Mouse (Mus musculus) MEL (cell line): ENCODE data around the gene Pld1. TPM values are rescaled to one million over a fixed set of nuclear protein-coding genes. Genes with fewer than 3 reads are reported as not detected.

Experiments used
- DNase-seq: peaks from one replicate; pipeline ENCODE4 v3.0.0; 2011; ENCODE audit warnings: low read depth, low spot score
- H3K27ac ChIP-seq: 2 replicates; pipeline ENCODE4 v1.5.1; 2012; ENCODE audit warnings: low read depth, mild to moderate bottlenecking, control low read depth, low read length, moderate library complexity; ENCODE audit not compliant: control insufficient read depth
- H3K27me3 ChIP-seq, 2 experiments: fragments of 150-350 bp in 1 of 2; sonication (generic) in 1 of 2; 2 replicates each; pipeline ENCODE4 v1.6.1; 2012; ENCODE audit warnings: low read length in 2 of 2, mild to moderate bottlenecking in 2 of 2, improper control_type of control experiment in 1 of 2, moderate library complexity in 1 of 2; ENCODE audit not compliant: insufficient read depth in 2 of 2, control insufficient read depth in 1 of 2
- H3K36me3 ChIP-seq, 2 experiments: 2 replicates each; pipeline ENCODE4 v1.6.1; 2012 to 2014; ENCODE audit warnings: low read length in 2 of 2, improper control_type of control experiment in 1 of 2, inconsistent platforms in 1 of 2, mild to moderate bottlenecking in 1 of 2; ENCODE audit not compliant: insufficient read depth in 2 of 2, control insufficient read depth in 1 of 2
- H3K4me1 ChIP-seq, 2 experiments: fragments of 150-350 bp in 1 of 2; sonication (generic) in 1 of 2; 2 replicates each; pipeline ENCODE4 v1.6.1; 2012; ENCODE audit warnings: low read length in 2 of 2, improper control_type of control experiment in 1 of 2, mild to moderate bottlenecking in 1 of 2; ENCODE audit not compliant: insufficient read depth in 2 of 2, control insufficient read depth in 1 of 2
- H3K4me3 ChIP-seq, 2 experiments: fragments of 150-350 bp in 1 of 2; sonication (generic) in 1 of 2; 2 replicates each; pipeline ENCODE4 v1.5.1; 2012; ENCODE audit warnings: low read depth in 2 of 2, low read length in 2 of 2, mild to moderate bottlenecking in 2 of 2, moderate library complexity in 2 of 2, control low read depth in 1 of 2, improper control_type of control experiment in 1 of 2; ENCODE audit not compliant: control insufficient read depth in 1 of 2, insufficient read depth in 1 of 2
- H3K79me2 ChIP-seq: 2 replicates; pipeline ENCODE4 v1.6.1; 2012; ENCODE audit warnings: mild to moderate bottlenecking, low read length, moderate library complexity; ENCODE audit not compliant: control insufficient read depth, poor library complexity, insufficient read depth
- H3K9ac ChIP-seq: 2 replicates; pipeline ENCODE4 v1.6.1; 2012; ENCODE audit warnings: low read depth, mild to moderate bottlenecking, control low read depth, low read length, moderate library complexity; ENCODE audit not compliant: control insufficient read depth, poor library complexity, severe bottlenecking
- H3K9me3 ChIP-seq: fragments of 150-350 bp; sonication (generic); replicated peaks from 2 replicates; pipeline ENCODE4 v1.6.1; 2012; ENCODE audit warnings: mild to moderate bottlenecking, low read length, improper control_type of control experiment, moderate library complexity; ENCODE audit not compliant: insufficient read depth
- CHD2 ChIP-seq: IDR thresholded peaks from 2 replicates; pipeline ENCODE4 v1.6.1; 2011; ENCODE audit warnings: low read length, improper control_type of control experiment
- CTCF ChIP-seq, 3 experiments: IDR thresholded peaks in 2 of 3; conservative IDR thresholded peaks in 1 of 3; 2 replicates each; pipeline ENCODE4 v1.5.1; 2011 to 2012; ENCODE audit warnings: low read length in 3 of 3, low read depth in 2 of 3, mild to moderate bottlenecking in 2 of 3, improper control_type of control experiment in 1 of 3, inconsistent platforms in 1 of 3, mixed read lengths in 1 of 3, moderate library complexity in 1 of 3; ENCODE audit not compliant: control insufficient read depth in 1 of 3, insufficient read depth in 1 of 3, poor library complexity in 1 of 3, severe bottlenecking in 1 of 3
- E2F4 ChIP-seq: IDR thresholded peaks from 2 replicates; pipeline ENCODE4 v1.6.1; 2011; ENCODE audit warnings: low read depth, low read length, improper control_type of control experiment, borderline replicate concordance
- ELF1 ChIP-seq: IDR thresholded peaks from 2 replicates; pipeline ENCODE4 v1.6.1; 2014; ENCODE audit warnings: low read depth, mild to moderate bottlenecking, inconsistent platforms, low read length, improper control_type of control experiment, moderate library complexity
- ETS1 ChIP-seq: IDR thresholded peaks from 2 replicates; pipeline ENCODE4 v1.6.1; 2012; ENCODE audit warnings: low read depth, mild to moderate bottlenecking, inconsistent platforms, low read length, improper control_type of control experiment, moderate library complexity
- HCFC1 ChIP-seq: IDR thresholded peaks from 2 replicates; pipeline ENCODE4 v1.6.1; 2012; ENCODE audit warnings: low read depth, mild to moderate bottlenecking, inconsistent platforms, low read length, improper control_type of control experiment, moderate library complexity
- JUND ChIP-seq: IDR thresholded peaks from 2 replicates; pipeline ENCODE4 v1.6.1; 2011; ENCODE audit warnings: low read depth, mild to moderate bottlenecking, improper control_type of control experiment, low read length
- KAT2A ChIP-seq: conservative IDR thresholded peaks from 2 replicates; pipeline ENCODE4 v1.6.1; 2012; ENCODE audit warnings: low read depth, low read length, improper control_type of control experiment, inconsistent platforms
- MYB ChIP-seq: IDR thresholded peaks from 2 replicates; pipeline ENCODE4 v1.6.1; 2011; ENCODE audit warnings: mild to moderate bottlenecking, low read depth, low read length, improper control_type of control experiment
- MYC ChIP-seq: IDR thresholded peaks from 2 replicates; pipeline ENCODE4 v1.6.1; 2011; ENCODE audit warnings: low read depth, mild to moderate bottlenecking, low read length, improper control_type of control experiment, moderate library complexity
- NELFE ChIP-seq: IDR thresholded peaks from 2 replicates; pipeline ENCODE4 v1.6.1; 2011; ENCODE audit warnings: low read depth, low read length, improper control_type of control experiment
- NRF1 ChIP-seq: IDR thresholded peaks from 2 replicates; pipeline ENCODE4 v1.6.1; 2014; ENCODE audit warnings: low read depth, mild to moderate bottlenecking, inconsistent platforms, low read length, improper control_type of control experiment, moderate library complexity; ENCODE audit not compliant: poor library complexity, insufficient read depth, severe bottlenecking
- POLR2AphosphoS2 ChIP-seq: IDR thresholded peaks from 2 replicates; pipeline ENCODE4 v1.6.1; 2011; ENCODE audit warnings: low read length, improper control_type of control experiment
- POLR2AphosphoS5 ChIP-seq: IDR thresholded peaks from 2 replicates; pipeline ENCODE4 v1.6.1; 2012; ENCODE audit warnings: low read depth, borderline replicate concordance, mild to moderate bottlenecking, inconsistent platforms, low read length, moderate library complexity, mixed read lengths
- RAD21 ChIP-seq: IDR thresholded peaks from 2 replicates; pipeline ENCODE4 v1.6.1; 2011; ENCODE audit warnings: mild to moderate bottlenecking, low read depth, low read length, improper control_type of control experiment
- RCOR1 ChIP-seq: IDR thresholded peaks from 2 replicates; pipeline ENCODE4 v1.6.1; 2012; ENCODE audit warnings: low read depth, mild to moderate bottlenecking, inconsistent platforms, low read length, improper control_type of control experiment
- SMC3 ChIP-seq: IDR thresholded peaks from 2 replicates; pipeline ENCODE4 v1.6.1; 2011; ENCODE audit warnings: low read depth, low read length, improper control_type of control experiment
- TBP ChIP-seq: IDR thresholded peaks from 2 replicates; pipeline ENCODE4 v1.8.0; 2011; ENCODE audit warnings: low read depth, low read length, improper control_type of control experiment
- TCF12 ChIP-seq: IDR thresholded peaks from 2 replicates; pipeline ENCODE4 v1.6.1; 2014; ENCODE audit warnings: low read depth, mild to moderate bottlenecking, inconsistent platforms, low read length, improper control_type of control experiment, moderate library complexity
- UBTF ChIP-seq: IDR thresholded peaks from 2 replicates; pipeline ENCODE4 v1.6.1; 2012; ENCODE audit warnings: low read depth, mild to moderate bottlenecking, inconsistent platforms, low read length, improper control_type of control experiment, moderate library complexity, borderline replicate concordance; ENCODE audit not compliant: insufficient read depth
- USF1 ChIP-seq: IDR thresholded peaks from 2 replicates; pipeline ENCODE4 v1.6.1; 2014; ENCODE audit warnings: low read depth, mild to moderate bottlenecking, inconsistent platforms, low read length, improper control_type of control experiment, moderate library complexity
- USF2 ChIP-seq, 2 experiments: IDR thresholded peaks; 2 replicates each; pipeline ENCODE4 v1.6.1; 2011 to 2012; ENCODE audit warnings: improper control_type of control experiment in 2 of 2, low read length in 2 of 2, borderline replicate concordance in 1 of 2, inconsistent platforms in 1 of 2, low read depth in 1 of 2, mild to moderate bottlenecking in 1 of 2; ENCODE audit not compliant: insufficient read depth in 1 of 2
- ZC3H11A ChIP-seq: IDR thresholded peaks from 2 replicates; pipeline ENCODE4 v1.6.1; 2012; ENCODE audit warnings: low read depth, mild to moderate bottlenecking, inconsistent platforms, low read length, improper control_type of control experiment
- ZKSCAN1 ChIP-seq: IDR thresholded peaks from 2 replicates; pipeline ENCODE4 v1.6.1; 2012; ENCODE audit warnings: low read depth, mild to moderate bottlenecking, inconsistent platforms, low read length, improper control_type of control experiment, moderate library complexity
- polyA plus RNA-seq, 2 experiments: library from polyadenylated mRNA; stranded (reverse) in 1 of 2; unstranded in 1 of 2; fragments of >175 nt in 1 of 2; fragments of >200 nt in 1 of 2; gene quantifications; 2 replicates each; pipeline versions ENCODE4 v1.2.1 to v1.2.4; 2012; ENCODE audit warnings: low replicate concordance in 2 of 2, low read depth in 1 of 2; ENCODE audit not compliant: insufficient read length in 2 of 2, insufficient read depth in 1 of 2, missing spikeins in 1 of 2
- total RNA-seq: library from RNA; depleted of rRNA; stranded (reverse); fragments of 300-350 nt; gene quantifications from 2 replicates; pipeline ENCODE4 v1.2.3, GENCODE M21; 2012

Gene Pld1
- total and polyA plus RNA-seq, 3 experiments, result 0.22 TPM; not detected in 2

GRCm38 (mm10) chr3:28104992-28105391 lies 166.5 kb downstream of the Pld1 start:
- TF ChIP-seq TCF12, result no peak

GRCm38 (mm10) chr3:28107446-28108004 lies 169.0 kb downstream of the Pld1 start:
- TF ChIP-seq ELF1 (no peak), MYB (no peak), KAT2A (no peak), USF2 (IDR thresholded peaks at IDR 0.05; ENCODE audit: borderline replicate concordance in 1 of 2, insufficient read depth in 1 of 2, low read depth in 1 of 2, low read length in 2 of 2) (no peak), CTCF (IDR thresholded peaks at IDR 0.05 in 2 of 3, conservative IDR thresholded peaks at IDR 0.05 in 1 of 3; ENCODE audit: control insufficient read depth in 1 of 3, insufficient read depth in 1 of 3, low read depth in 2 of 3, low read length in 3 of 3, poor library complexity in 1 of 3, severe bottlenecking in 1 of 3) (peak in 2 of 3 experiments; percentile 31 to 55; a peak in 4 of 6 replicates), JUND (no peak), RCOR1 (no peak), TCF12 (no peak), USF1 (no peak), MYC (no peak), RAD21 (peak; percentile 59), TBP (no peak), E2F4 (no peak), SMC3 (peak; percentile 51)
- no peak overlapping the region for H3K27ac ChIP-seq
- no peaks in the 10 kb centered on the region for H3K36me3 ChIP-seq
- no peak overlapping the region for H3K9ac ChIP-seq
- peak; percentile 23 for DNase-seq
- H3K4me3 ChIP-seq, result no peak overlapping the region
- H3K9me3 ChIP-seq, result no peaks in the 10 kb centered on the region
- H3K27me3 ChIP-seq, result peaks cover 0 to 7% of the 10 kb centered on the region in 2 experiments; a peak in 1 of 4 replicates
- no peaks in the 10 kb centered on the region for H3K79me2 ChIP-seq
- H3K4me1 ChIP-seq, result no peaks in the 10 kb centered on the region

More at GRCm38 (mm10) chr3:28104992-28105391, 166.5 kb downstream of the Pld1 start:
- H3K4me3 ChIP-seq, result no peak overlapping the region
- H3K36me3 ChIP-seq, result no peaks in the 10 kb centered on the region
- H3K27ac ChIP-seq, result no peak overlapping the region
- H3K79me2 ChIP-seq, result no peaks in the 10 kb centered on the region
- H3K27me3 ChIP-seq, result peaks cover 0 to 7% of the 10 kb centered on the region in 2 experiments; a peak in 1 of 4 replicates
- no peaks in the 10 kb centered on the region for H3K4me1 ChIP-seq
- no peak overlapping the region for H3K9ac ChIP-seq
- DNase-seq, result no peak
- H3K9me3 ChIP-seq, result no peaks in the 10 kb centered on the region

GRCm38 (mm10) chr3:28111516-28111915 lies 173.0 kb downstream of the Pld1 start:
- no peak for DNase-seq
- no peaks in the 10 kb centered on the region for H3K36me3 ChIP-seq
- TF ChIP-seq NRF1, result no peak
- no peak for TF ChIP-seq NELFE
- no peak for TF ChIP-seq HCFC1
- no peak for TF ChIP-seq CHD2
- TF ChIP-seq ZKSCAN1, result no peak
- TF ChIP-seq CTCF (IDR thresholded peaks at IDR 0.05 in 2 of 3, conservative IDR thresholded peaks at IDR 0.05 in 1 of 3; ENCODE audit: control insufficient read depth in 1 of 3, insufficient read depth in 1 of 3, low read depth in 2 of 3, low read length in 3 of 3, poor library complexity in 1 of 3, severe bottlenecking in 1 of 3), result no peak
- TF ChIP-seq TBP, result no peak
- no peak for TF ChIP-seq POLR2AphosphoS2
- TF ChIP-seq USF1, result no peak
- TF ChIP-seq ETS1, result no peak
- no peak for TF ChIP-seq E2F4
- TF ChIP-seq SMC3, result no peak
- TF ChIP-seq RCOR1, result no peak
- no peak for TF ChIP-seq POLR2AphosphoS5
- no peak for TF ChIP-seq ZC3H11A
- no peak for TF ChIP-seq UBTF
- no peaks in the 10 kb centered on the region for H3K79me2 ChIP-seq
- no peak overlapping the region for H3K27ac ChIP-seq
- H3K4me1 ChIP-seq, result no peaks in the 10 kb centered on the region
- H3K9me3 ChIP-seq, result no peaks in the 10 kb centered on the region
- H3K27me3 ChIP-seq, result peaks cover 0 to 3% of the 10 kb centered on the region in 2 experiments; a peak in 1 of 4 replicates
- no peak overlapping the region for H3K9ac ChIP-seq
- H3K4me3 ChIP-seq, result no peak overlapping the region
